Mouse (Mus musculus): ENCODE data around the gene Kdm4a. TPM values are rescaled to one million over a fixed set of nuclear protein-coding genes. Genes with fewer than 3 reads are reported as not detected.

Gene Kdm4a
- total RNA-seq, 2 experiments from 2014 or later: 34.6 to 47.5 TPM

GRCm38 (mm10) chr4:118154889-118155288, 25.0 kb downstream of the Kdm4a start:
- DNase-seq: no peak

- DNase-seq: no peak
Measured at GRCm38 (mm10) chr4:118152020-118152785, 27.6 kb downstream of the Kdm4a start.

GRCm38 (mm10) chr4:118150804-118151203, 29.0 kb downstream of the Kdm4a start:
- no peak for DNase-seq

- DNase-seq: no peak
Measured at GRCm38 (mm10) chr4:118149956-118150680, 29.7 kb downstream of the Kdm4a start.

GRCm38 (mm10) chr4:118149055-118149576, 30.7 kb downstream of the Kdm4a start:
- no peak for DNase-seq

- no peak for DNase-seq
Measured at GRCm38 (mm10) chr4:118148317-118148687, 31.5 kb downstream of the Kdm4a start.

- DNase-seq: no peak
Measured at GRCm38 (mm10) chr4:118147547-118148316, 32.1 kb downstream of the Kdm4a start.

GRCm38 (mm10) chr4:118147090-118147489, 32.8 kb downstream of the Kdm4a start:
- DNase-seq: no peak

GRCm38 (mm10) chr4:118144324-118144723, 35.5 kb downstream of the Kdm4a start:
- no peak for DNase-seq

GRCm38 (mm10) chr4:118143679-118144078, 36.2 kb downstream of the Kdm4a start:
- no peak for DNase-seq

GRCm38 (mm10) chr4:118141511-118141910, 38.3 kb downstream of the Kdm4a start:
- DNase-seq: no peak

GRCm38 (mm10) chr4:118138891-118139290, 41.0 kb downstream of the Kdm4a start:
- DNase-seq: peak; percentile 85

GRCm38 (mm10) chr4:118137857-118138256, 42.0 kb downstream of the Kdm4a start:
- no peak for DNase-seq

GRCm38 (mm10) chr4:118137311-118137710, 42.5 kb downstream of the Kdm4a start:
- DNase-seq: no peak

GRCm38 (mm10) chr4:118135414-118135813, 44.4 kb downstream of the Kdm4a start:
- DNase-seq: no peak

GRCm38 (mm10) chr4:118134485-118135365, 45.1 kb downstream of the Kdm4a start, which contains the start of gene St3gal3:
St3gal3 (minus strand) TSS chr4:118134914.
- peak; percentile 99 for DNase-seq

GRCm38 (mm10) chr4:118131329-118131728, 48.5 kb downstream of the Kdm4a start:
- no peak for DNase-seq

- no peak for DNase-seq
Measured at GRCm38 (mm10) chr4:118123030-118123704, 56.7 kb downstream of the Kdm4a start.

GRCm38 (mm10) chr4:118122078-118122477, 57.8 kb downstream of the Kdm4a start:
- DNase-seq: no peak

- no peak for DNase-seq
Measured at GRCm38 (mm10) chr4:118117565-118117964, 62.3 kb downstream of the Kdm4a start.

GRCm38 (mm10) chr4:118116098-118116497, 63.7 kb downstream of the Kdm4a start:
- no peak for DNase-seq

Data from adrenal gland, postnatal 10 days (tissue).